Mouse (Mus musculus) embryonic facial prominence, embryonic 10.5 days (tissue): ENCODE data around the gene Mlycd. TPM values are rescaled to one million over a fixed set of nuclear protein-coding genes. Genes with fewer than 3 reads are reported as not detected.

Source experiments
- DNase-seq: peaks from one replicate; pipeline ENCODE4 v3.0.0-alpha.2; 2017; ENCODE audit warnings: low spot score
- H3K27ac ChIP-seq: fragments of 300-500 bp; sonication (generic); replicated peaks from 2 replicates; pipeline ENCODE4 v1.5.1; 2016; ENCODE audit warnings: mild to moderate bottlenecking
- H3K27me3 ChIP-seq: fragments of 300-500 bp; sonication (generic); replicated peaks from 2 replicates; pipeline ENCODE4 v1.6.1; 2016; ENCODE audit warnings: low read depth, mild to moderate bottlenecking; ENCODE audit not compliant: poor library complexity, severe bottlenecking
- H3K36me3 ChIP-seq: fragments of 300-500 bp; sonication (generic); replicated peaks from 2 replicates; pipeline ENCODE4 v1.6.1; 2016; ENCODE audit warnings: mild to moderate bottlenecking, moderate library complexity
- H3K4me1 ChIP-seq: fragments of 300-500 bp; sonication (generic); 2 replicates; pipeline ENCODE4 v1.6.1; 2016
- H3K4me3 ChIP-seq: fragments of 300-500 bp; sonication (generic); 2 replicates; pipeline ENCODE4 v1.5.1; 2016; ENCODE audit warnings: mild to moderate bottlenecking, moderate library complexity
- H3K9me3 ChIP-seq: fragments of 300-500 bp; sonication (generic); 2 replicates; pipeline ENCODE4 v1.6.1; 2016; ENCODE audit warnings: mild to moderate bottlenecking
- WGBS: fragments of 180-500 bp; shearing (Covaris S2); methylation state at CpG from one replicate; pipeline ENCODE4 v1.1.7; 2016; 5-methylcytosine and 5-hydroxymethylcytosine counted together
- polyA plus RNA-seq: library from polyadenylated mRNA; unstranded; fragments of >200 nt; fragmentation: Nextera tagmentation; extraction: Ambion mirVana; gene quantifications from 2 replicates; pipeline ENCODE4 v1.2.1, GENCODE M21; 2016

Mlycd gene
- polyA plus RNA-seq, 1 experiment from 2014 or later = 7.6 TPM

DNA sequence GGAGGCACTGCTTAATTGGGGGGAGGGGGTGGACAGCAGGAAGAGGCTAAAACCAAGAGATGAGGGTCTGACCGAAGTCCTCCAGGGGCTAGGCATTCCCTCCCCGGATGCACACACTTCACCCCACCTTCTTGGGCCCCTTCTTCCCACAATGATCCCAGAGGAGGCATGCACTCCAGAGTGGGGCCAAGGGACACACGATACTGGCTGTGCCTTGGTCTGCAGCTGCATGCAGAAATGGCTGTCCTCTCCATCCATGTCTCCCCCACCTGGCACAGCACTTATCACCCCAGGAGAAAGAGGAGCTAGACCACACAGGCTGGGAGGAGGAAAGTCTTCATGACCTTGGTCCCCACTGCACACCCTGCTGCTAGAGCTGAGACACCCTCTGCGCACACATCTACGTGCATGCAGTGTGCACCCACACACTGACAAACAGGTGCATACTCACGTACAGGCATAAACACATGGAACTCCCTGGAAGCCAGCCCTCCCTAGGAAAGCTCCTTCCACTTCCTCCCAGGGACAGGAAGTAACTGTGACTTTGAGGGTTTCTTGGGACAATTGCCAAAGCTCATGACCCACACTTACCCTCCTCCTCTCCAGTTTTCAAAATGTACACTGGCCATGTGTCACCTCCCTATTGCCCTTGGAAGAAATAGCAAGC, 31.5 kb downstream of the Mlycd start:
- WGBS = 87% methylated on average over 6 of the region's 6 CpGs
- DNase-seq = no peak
- 0 out of 2 replicates have a peak, but pooled peaks cover 4% of the 10 kb centered on the region for H3K27me3 ChIP-seq
- H3K4me3 ChIP-seq = no peak overlapping the region
- H3K9me3 ChIP-seq = no peaks in the 10 kb centered on the region
- no peaks in the 10 kb centered on the region for H3K36me3 ChIP-seq
- H3K4me1 ChIP-seq = peaks cover 55% of the 10 kb centered on the region
- 0 out of 2 replicates have a peak overlapping the region, but pooled peaks have one; percentile 30 for H3K27ac ChIP-seq

DNA sequence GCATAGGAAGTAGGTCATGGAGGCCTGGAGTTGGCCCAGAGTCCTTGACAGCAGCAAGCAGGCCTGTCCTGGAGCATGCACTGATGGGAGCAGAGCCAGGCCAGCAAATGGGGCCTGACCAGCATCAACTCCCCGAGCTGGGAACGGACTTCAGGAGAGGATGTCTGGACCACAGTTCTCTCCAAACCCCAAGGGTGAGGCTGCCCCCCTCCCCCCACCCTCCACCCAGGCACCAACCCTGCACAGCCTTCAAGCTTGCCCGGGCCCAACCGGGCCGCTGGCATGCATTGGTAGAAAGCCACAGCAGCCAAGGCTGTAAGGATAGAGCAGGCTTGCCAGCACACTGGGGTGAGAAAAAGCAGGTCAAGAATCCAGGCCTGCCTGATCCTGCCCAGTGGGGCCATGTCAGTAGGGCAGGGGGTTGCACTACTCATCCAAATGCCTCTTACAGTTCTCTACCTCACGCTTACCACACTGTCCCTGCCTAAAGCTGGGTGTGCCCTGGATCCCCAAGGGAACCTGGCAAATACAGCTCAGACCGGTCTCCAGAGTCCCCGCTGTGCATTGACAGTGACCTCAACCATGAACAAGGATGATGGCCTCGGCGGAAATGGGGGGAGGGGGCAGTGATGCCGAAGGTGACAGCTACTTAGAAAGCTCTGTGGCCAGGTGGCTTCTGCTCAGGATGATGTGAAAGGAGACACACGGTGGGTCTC, 33.1 kb downstream of the Mlycd start:
- Histone ChIP-seq H3K36me3 (no peaks in the 10 kb centered on the region), H3K27me3 (no peaks in the 10 kb centered on the region), H3K9me3 (no peaks in the 10 kb centered on the region), H3K4me3 (no peak overlapping the region), H3K4me1 (peaks cover 49% of the 10 kb centered on the region), H3K27ac (no peak overlapping the region; the same call in 1 of the 2 replicates)
- 74% methylated on average over 12 of the region's 12 CpGs for WGBS
- no peak for DNase-seq

DNA sequence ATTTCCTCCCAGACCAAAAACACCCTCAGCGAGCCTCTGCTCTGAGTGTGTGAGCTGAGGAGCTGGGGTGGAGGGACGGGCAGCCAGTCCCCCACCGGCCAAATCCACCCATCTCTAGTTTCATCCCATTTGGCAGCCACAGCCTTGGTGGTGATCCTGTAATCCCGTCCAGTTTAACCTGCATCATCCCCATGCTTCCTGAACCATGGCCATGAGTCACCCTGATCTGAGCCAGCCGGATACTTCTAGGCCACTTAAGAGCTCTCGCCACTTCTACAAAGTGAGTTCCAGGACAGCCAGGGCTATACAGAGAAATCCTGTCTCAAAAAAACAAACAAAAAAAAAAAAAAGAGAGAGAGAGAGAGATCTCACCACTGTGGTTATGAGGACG, 33.7 kb downstream of the Mlycd start:
- Histone ChIP-seq H3K4me3 (no peak overlapping the region), H3K27me3 (no peaks in the 10 kb centered on the region), H3K36me3 (no peaks in the 10 kb centered on the region), H3K27ac (no peak overlapping the region; the same call in 1 of the 2 replicates), H3K4me1 (peaks cover 51% of the 10 kb centered on the region), H3K9me3 (no peaks in the 10 kb centered on the region)
- no peak for DNase-seq
- WGBS = 69% methylated on average over 7 of the region's 7 CpGs

DNA sequence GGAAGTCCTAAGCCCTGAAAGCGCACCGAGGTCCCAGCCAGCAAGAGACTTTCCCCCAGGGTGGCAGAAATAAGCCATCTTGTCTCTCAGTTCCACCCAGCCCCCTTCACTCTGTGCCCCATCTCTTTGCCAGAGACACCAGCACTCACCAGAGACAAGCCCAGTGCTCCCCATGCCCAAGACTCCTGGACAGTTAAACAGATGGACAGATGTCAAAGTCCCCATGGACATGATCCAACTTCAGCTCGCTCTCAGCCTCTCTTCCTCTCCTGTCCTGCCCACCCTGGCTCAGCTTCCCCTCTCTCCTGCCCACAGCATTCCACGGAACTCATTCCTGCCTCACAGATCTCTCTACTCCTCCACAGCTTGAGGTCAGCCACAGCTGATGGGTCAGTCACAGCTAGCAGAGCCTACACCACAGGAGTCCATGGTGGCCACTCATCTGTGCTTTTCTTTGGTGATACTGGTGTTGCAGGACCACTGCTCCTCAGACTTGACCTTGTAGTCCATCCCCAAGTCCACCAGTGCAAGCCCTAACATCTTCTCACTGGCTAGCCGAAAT, 34.2 kb downstream of the Mlycd start:
- Histone ChIP-seq H3K4me3 (no peak overlapping the region), H3K27me3 (no peaks in the 10 kb centered on the region), H3K4me1 (peaks cover 46% of the 10 kb centered on the region), H3K36me3 (no peaks in the 10 kb centered on the region), H3K9me3 (no peaks in the 10 kb centered on the region), H3K27ac (no peak overlapping the region)
- 81% methylated on average over 5 of the region's 5 CpGs for WGBS
- no peak for DNase-seq

DNA sequence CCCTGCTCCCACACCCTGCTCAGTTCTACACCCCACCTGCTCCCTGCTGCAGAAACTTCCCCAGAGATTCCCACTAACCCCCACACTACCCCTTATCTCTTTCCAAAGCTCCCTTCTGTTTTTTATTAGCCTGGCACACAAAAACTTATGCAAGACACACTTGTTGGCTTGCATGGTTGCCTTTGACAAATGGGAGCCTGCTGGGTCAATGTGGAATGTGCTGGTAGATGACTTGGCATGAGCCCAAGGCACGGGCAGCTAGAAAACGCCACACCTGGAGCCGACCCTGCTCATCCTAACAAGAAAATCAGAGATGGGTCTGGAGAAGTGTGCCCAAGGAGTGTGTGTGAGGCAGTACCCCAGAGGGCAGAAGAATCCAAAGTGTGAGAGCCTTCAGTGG, 34.9 kb downstream of the Mlycd start:
- WGBS = 94% methylated on average over 3 of the region's 3 CpGs
- no peak for DNase-seq
- H3K4me3 ChIP-seq = no peak overlapping the region
- H3K4me1 ChIP-seq = peaks cover 39% of the 10 kb centered on the region
- H3K27me3 ChIP-seq = no peaks in the 10 kb centered on the region
- no peaks in the 10 kb centered on the region for H3K9me3 ChIP-seq
- no peak overlapping the region for H3K27ac ChIP-seq
- H3K36me3 ChIP-seq = no peaks in the 10 kb centered on the region

DNA sequence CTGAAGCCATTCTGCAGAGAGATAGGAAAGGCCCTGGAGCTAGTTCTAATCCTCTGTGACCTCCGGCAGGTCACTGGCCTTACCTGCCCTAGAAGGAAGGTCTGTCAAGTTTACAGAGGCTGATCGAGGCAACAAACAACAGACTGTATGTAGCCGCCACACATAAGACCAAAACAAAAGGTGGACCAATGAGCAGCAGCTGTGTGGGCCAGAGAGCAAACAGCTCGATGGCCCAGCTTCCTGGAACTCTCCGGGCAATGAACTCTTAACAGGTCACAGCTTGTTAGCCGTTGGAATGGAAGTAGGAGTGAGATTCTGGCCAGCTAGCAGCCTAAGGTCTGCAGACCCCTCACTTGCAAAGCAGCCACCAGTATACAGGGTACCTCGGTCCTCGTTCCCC, 35.6 kb downstream of the Mlycd start:
- H3K36me3 ChIP-seq = no peaks in the 10 kb centered on the region
- H3K4me1 ChIP-seq = peaks cover 38% of the 10 kb centered on the region
- no peak overlapping the region for H3K27ac ChIP-seq
- DNase-seq = no peak
- no peak overlapping the region for H3K4me3 ChIP-seq
- 68% methylated on average over 8 of the region's 8 CpGs for WGBS
- H3K9me3 ChIP-seq = no peaks in the 10 kb centered on the region
- H3K27me3 ChIP-seq = no peaks in the 10 kb centered on the region

DNA sequence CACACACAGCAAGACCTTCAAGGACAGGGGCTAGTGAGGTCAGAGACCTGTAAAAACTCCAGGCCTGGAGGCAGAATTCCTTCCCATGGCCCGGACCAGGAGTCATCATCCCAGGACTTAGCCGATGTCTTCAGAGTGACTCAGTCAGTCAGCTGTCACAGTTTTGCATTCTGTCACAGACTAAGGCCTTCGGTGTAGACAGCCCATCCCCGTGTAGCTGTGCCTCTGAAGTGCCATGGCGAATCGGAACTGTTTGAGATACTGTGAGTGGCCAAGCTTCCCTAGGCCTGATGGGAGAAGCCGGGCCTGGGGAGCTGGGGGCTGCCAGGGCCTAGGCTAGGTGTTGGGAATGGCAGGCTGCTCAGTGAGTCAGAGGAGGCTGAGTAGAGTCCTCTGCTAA, 36.0 kb downstream of the Mlycd start:
- H3K4me3 ChIP-seq = no peak overlapping the region
- peaks cover 35% of the 10 kb centered on the region for H3K4me1 ChIP-seq
- H3K9me3 ChIP-seq = no peaks in the 10 kb centered on the region
- H3K27ac ChIP-seq = no peak overlapping the region
- H3K36me3 ChIP-seq = no peaks in the 10 kb centered on the region
- no peaks in the 10 kb centered on the region for H3K27me3 ChIP-seq
- WGBS = 82% methylated on average over 7 of the region's 7 CpGs
- DNase-seq = no peak

DNA sequence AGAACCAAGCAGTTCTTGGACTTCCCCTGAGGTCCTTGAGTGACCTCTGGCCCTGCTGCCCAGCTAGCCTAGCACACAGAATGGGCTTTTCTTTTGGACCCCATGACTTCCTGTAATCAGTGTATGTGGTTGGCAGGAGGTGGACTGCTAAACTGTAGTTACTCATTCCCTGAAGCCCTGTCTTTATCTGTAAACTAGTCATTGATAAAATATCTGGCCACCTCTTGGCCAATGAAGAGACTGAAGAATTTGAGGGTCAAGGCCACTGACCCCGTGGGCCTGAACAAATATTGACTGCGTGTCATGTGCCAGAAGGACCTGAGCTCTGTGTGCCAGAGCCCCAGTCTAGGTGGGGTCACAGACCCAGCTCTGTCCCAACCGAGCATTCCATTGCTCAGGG, 37.7 kb downstream of the Mlycd start:
- Histone ChIP-seq H3K27ac (no peak overlapping the region), H3K4me3 (no peak overlapping the region)
- 36% methylated on average over 3 of the region's 3 CpGs for WGBS

DNA sequence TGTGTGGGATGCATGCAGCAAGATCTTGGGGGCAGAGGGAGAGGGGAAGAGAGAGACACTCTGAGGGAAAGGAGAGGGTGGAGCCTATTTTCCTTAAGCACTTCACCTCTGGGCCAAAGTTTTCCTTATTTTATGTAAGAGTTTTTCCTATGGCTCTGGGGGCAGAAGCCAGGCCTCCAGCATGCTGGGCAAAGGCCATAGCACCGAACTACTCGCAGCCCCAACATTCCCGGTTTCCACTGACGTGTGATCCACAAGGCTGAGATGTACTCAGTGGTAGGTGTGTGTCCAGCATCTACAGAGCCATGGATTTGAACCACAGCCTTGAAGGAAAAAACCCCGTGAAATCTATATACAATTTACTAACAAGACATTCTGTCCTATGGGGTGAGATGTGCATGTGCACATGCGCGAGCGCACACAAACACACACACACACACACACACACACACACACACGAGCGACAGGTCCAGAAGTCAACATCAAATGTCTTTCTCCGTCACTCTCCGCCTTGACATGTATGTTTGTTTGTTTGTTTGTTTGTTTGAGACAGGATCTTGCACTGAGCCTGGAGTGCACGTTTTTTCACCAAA, 39.0 kb downstream of the Mlycd start, which contains the start of gene Osgin1:
Osgin1 (plus strand) TSS at position 543 of the 593 bp plus-strand sequence.
- Histone ChIP-seq H3K36me3 (no peaks in the 10 kb centered on the region), H3K27me3 (0 out of 2 replicates have a peak, but pooled peaks cover 6% of the 10 kb centered on the region), H3K4me3 (no peak within 1 kb of the TSS), H3K9me3 (no peaks in the 10 kb centered on the region), H3K27ac (no peak within 1 kb of the TSS), H3K4me1 (peaks cover 42% of the 10 kb centered on the region)
- WGBS = 89% methylated on average over 13 of the region's 13 CpGs
- DNase-seq = no peak

More for the DNA sequence above, 37.7 kb downstream of the Mlycd start:
- no peak for DNase-seq
- H3K9me3 ChIP-seq = no peaks in the 10 kb centered on the region
- H3K27me3 ChIP-seq = 0 out of 2 replicates have a peak, but pooled peaks cover 6% of the 10 kb centered on the region
- no peaks in the 10 kb centered on the region for H3K36me3 ChIP-seq
- peaks cover 42% of the 10 kb centered on the region for H3K4me1 ChIP-seq

DNA sequence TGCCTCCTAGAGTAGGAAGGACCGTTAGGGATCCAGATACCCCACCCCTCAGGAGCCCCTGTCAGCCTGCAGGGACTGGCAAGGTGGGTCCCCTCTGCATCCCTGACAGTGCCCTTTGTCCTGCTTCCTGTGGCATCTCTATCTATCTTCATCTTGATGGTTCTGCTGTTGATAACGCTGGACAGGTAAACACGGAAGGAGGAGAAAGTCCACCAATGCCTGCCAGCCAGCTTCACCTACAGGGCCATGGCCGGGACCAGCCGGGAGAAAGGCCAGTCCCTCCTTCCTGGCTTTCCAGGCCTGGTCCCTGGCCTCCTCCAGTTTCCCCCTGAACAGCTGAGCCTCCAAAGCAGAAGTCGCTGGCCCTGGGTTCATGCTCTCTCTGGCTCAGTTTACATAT, 39.9 kb downstream of the Mlycd start:
- Histone ChIP-seq H3K4me3 (no peak overlapping the region), H3K27ac (no peak overlapping the region), H3K36me3 (no peaks in the 10 kb centered on the region), H3K4me1 (peaks cover 51% of the 10 kb centered on the region), H3K27me3 (peaks cover 6% of the 10 kb centered on the region; the same call in 1 of the 2 replicates), H3K9me3 (no peaks in the 10 kb centered on the region)
- WGBS = 81% methylated on average over 6 of the region's 6 CpGs
- no peak for DNase-seq

DNA sequence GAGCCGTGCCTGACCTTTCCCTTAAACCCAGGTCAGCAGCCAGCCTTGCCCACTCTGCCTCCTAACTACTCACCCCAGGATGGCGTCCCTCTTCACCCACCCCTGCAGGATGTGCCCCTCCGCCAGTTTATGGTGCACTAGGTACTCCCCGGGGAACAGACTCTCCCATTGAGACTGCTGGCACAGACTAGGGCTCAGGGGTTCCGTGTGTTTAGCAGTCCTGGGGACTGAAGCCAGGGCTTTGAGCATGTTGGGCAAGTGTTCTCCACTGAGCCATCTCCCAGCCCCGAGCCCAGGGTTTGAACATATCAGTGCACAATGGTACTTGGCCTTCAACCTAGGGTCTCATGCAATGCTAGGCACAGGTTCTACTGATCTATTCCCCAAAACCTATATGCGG, 40.8 kb downstream of the Mlycd start:
- DNase-seq = no peak
- H3K27ac ChIP-seq = no peak overlapping the region
- H3K4me1 ChIP-seq = peaks cover 55% of the 10 kb centered on the region
- no peak overlapping the region for H3K4me3 ChIP-seq
- H3K27me3 ChIP-seq = peaks cover 6% of the 10 kb centered on the region; the same call in 1 of the 2 replicates
- WGBS = 83% methylated on average over 7 of the region's 7 CpGs
- H3K9me3 ChIP-seq = no peaks in the 10 kb centered on the region
- H3K36me3 ChIP-seq = no peaks in the 10 kb centered on the region

DNA sequence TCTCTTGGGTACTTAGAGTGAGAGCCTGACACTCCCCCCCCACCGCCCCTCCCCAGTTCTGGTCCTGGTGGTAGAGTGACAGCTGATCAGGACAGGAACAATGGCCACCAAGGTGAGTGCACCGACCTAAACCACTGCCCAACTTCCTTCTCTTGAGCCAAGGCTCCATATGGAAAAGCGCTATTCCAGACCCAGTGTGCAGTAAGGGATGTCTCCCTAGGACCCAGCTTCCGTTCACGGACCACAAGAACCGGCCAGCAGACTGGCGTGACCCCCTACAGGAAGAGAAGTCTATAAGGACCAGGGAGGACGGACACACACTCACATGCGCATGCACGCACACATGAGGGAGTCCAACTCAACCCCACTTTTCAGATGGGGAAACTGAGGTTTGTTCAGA, 41.7 kb downstream of the Mlycd start:
- H3K27ac ChIP-seq = no peak overlapping the region
- no peak overlapping the region for H3K4me3 ChIP-seq
- DNase-seq = no peak
- peaks cover 11% of the 10 kb centered on the region for H3K27me3 ChIP-seq
- H3K4me1 ChIP-seq = peaks cover 59% of the 10 kb centered on the region
- no peaks in the 10 kb centered on the region for H3K36me3 ChIP-seq
- H3K9me3 ChIP-seq = no peaks in the 10 kb centered on the region
- 88% methylated on average over 10 of the region's 10 CpGs for WGBS
